Mouse (Mus musculus) liver, postnatal 0 days (tissue): ENCODE measurements around the gene Cdc42ep2.

Source experiments
- CTCF ChIP-seq: sonication (generic); IDR thresholded peaks from 2 replicates; pipeline ENCODE4 v1.5.1; 2016; ENCODE audit warnings: antibody characterized with exemption, low read depth
- EP300 ChIP-seq: IDR thresholded peaks from 2 replicates; pipeline ENCODE4 v1.6.1; 2016; ENCODE audit warnings: antibody characterized with exemption, low read depth, mild to moderate bottlenecking

- TF ChIP-seq CTCF, result no peak
- TF ChIP-seq EP300, result no peak
These were observed 43.5 kb downstream of the Cdc42ep2 start for GRCm38 (mm10) chr19:5881155-5881554.
